Mouse (Mus musculus) monocyte, adult 5-6 weeks (primary cell): Measurements from ENCODE around the gene Traf3ip2. TPM values are rescaled to one million over a fixed set of nuclear protein-coding genes. Genes with fewer than 3 reads are reported as not detected.

Source experiments
- ATAC-seq: fragments of 153-309, 156-312 bp; replicated peaks from 2 replicates; pipeline ENCODE4 v1.8.0; 2017; ENCODE audit warnings: mild to moderate bottlenecking; ENCODE audit not compliant: low TSS enrichment, insufficient number of reproducible peaks, severe bottlenecking, poor library complexity, low FRiP score
- total RNA-seq: library from RNA; stranded (forward); fragments of 200-1000, 200-491, 200-594 nt; gene quantifications from 3 replicates; pipeline ENCODE4 v1.2.3, GENCODE M21; 2017

Gene Traf3ip2
- total RNA-seq, 1 experiment from 2014 or later: 12.2 TPM

- no peak for ATAC-seq
Observed at GRCm38 (mm10) chr10:39658901-39659410, 46.2 kb downstream of the Traf3ip2 start.

DNA sequence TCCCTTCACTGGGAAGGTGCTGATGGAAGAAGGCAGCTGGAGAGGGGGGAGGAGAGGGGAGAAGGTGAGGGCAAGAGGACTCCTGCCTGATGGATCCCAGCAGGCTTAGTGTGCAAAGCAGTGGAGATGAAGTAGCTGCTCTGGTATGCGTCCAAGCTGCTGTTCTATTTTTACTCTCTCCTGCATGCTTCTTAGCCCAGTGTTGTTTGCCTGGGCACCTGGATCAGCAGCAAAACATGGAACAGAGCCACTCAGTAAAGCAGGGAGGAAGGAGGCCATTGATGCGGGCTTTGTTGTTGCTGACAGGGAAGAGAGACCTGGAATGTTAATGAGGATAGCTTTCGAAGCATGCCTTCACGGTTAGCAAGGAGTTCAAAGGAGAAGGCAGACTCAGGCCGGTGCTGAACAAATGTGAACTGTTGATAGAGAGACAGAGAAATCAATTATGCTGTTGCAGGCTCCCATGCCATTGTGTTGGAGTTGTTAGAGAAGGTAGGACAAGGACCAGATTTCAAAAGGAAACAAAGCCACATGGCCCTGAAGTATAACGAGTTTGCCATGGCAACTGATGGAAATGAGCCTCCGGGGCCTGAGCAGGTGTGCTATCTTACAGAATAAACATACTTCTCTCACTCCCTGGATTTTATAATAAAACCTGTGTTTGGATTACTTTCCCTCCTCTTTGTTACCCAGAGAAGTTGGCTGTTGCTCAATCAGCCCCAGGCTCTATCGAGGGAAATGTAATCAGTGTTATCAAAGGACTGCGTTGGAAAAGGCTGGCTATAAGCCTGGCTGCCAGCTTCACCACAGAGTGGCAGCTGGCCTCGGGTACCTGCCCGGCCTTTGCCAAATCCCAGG, 46.9 kb downstream of the Traf3ip2 start:
- ATAC-seq: no peak

DNA sequence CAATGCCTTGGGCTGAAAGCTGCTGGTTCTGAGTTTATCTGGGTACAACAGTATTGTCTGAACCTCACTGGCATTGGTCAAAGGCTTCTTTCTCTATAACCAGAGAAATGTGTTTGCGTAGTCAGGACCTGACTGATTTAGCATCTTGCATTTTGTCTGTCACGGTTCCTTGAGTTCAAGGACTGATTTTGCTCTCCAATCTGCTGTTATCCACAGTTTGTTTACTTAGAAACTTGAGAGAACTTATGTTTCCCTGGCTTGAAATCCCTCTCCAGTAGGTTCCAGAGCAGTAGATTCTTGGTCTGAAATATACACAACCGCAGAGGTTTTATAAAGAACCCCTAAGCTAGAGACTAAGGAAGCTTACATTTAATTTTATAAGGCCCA, 47.5 kb downstream of the Traf3ip2 start:
- ATAC-seq: no peak

DNA sequence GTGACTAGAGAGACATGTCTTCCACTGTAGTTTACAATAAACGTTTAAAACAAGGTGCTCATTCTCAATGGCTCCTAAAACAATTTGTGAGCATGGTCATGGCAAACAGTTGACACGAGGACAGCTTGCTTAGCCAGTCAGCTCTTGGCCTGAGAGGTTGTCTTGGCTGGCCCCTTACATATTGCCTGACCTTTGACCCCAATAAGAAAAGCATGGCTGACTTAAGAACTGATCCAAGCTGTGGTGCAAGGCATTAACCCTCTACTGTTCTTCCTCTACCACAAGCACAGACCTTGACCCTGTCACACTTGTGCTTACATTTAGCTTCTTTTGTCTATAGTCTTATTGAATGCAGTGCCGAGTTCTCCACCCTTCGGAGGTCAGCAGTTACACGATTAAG, 48.0 kb downstream of the Traf3ip2 start:
- ATAC-seq: no peak

DNA sequence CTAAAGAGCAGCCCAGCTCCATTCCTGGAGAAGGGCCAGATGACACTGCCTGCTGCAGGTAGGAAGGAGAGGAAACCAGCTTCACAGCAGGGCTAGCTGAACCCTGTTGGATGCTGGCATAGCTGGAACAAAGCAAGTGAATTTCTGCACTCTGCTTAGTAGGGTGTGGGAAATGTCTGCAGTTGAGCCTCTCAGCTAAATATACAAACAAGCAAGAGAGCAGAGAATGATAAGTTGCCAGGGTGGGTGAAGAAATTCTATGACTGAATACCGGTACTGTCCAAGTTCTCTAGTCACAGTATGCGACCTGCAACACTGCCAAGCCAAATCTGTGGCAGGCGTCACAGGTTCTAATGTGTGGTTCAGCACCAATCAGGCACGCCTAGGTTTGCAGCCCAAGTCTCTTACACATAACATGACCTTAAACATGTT, 52.4 kb downstream of the Traf3ip2 start:
- ATAC-seq: no peak

- no peak for ATAC-seq
Observed at GRCm38 (mm10) chr10:39666027-39666426, 53.3 kb downstream of the Traf3ip2 start.

GRCm38 (mm10) chr10:39671451-39671850, 58.7 kb downstream of the Traf3ip2 start:
- no peak for ATAC-seq

- no peak for ATAC-seq
Observed at GRCm38 (mm10) chr10:39672547-39673051, 59.9 kb downstream of the Traf3ip2 start.

DNA sequence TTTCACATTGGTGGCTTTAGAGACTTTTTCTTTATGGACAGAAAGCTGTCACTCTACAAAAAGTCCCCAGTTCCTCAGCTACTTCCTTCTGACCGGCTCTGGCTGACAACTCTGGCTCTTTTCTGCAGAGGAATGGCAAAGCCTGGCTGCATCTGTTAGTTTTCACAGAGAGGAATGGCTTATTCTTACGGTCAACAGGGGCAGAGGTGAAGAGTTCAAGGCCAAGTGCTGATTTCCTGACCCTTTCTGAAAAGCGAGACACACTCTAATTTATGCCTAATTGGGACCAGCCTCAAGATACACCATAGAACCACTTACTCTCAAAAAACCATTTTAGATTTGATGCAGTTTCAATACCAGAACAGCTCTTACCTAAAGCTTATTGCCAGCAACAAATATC, 61.4 kb downstream of the Traf3ip2 start:
- no peak for ATAC-seq

DNA sequence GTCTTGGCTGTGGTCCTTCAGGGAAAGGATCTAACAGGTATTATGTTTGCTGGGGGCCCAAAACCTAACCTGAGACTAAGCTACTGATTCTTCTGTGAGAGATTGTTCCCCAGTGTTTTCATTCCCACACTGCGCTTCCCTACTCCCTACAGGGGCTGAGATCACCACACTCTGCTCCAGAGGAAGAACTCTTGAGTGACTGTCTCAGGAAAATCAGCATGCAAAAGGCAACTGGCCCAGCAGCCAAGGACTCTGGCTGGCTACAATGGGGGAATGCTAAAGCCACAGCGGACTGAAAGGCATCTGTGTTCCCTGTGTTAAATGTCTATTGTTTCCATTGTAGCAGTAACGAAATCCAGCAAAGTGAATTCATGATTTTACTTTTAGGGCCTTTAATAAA, 62.0 kb downstream of the Traf3ip2 start:
- ATAC-seq: no peak

DNA sequence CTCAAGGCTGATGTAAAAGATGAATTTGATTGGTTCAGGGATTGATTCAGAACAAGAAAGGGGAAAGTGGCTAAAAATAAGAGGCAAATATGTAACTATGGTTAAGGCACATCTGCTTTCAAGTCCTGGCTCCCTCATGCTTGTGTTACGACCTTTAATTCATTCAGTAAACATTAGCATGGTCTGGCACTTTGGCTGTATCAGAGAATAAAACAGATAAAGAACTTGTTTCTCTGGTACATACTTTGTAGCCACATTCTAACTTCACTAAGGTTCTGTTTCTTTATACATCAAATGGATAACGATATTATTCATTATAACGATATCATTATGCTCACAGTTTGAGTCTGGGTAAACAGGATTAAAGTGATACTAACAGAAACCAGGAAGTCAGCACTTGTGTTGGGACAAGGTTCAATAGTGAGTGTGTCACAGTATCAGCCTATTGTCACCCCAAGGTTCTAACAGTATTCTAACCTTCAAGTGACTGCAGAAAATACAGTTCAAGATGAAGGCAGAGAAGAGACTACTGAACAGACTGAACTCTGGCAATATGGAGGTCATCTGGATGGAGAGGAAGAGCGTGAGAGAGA, 65.6 kb downstream of the Traf3ip2 start:
- ATAC-seq: no peak

GRCm38 (mm10) chr10:39681014-39681413, 68.3 kb downstream of the Traf3ip2 start:
- ATAC-seq: no peak

GRCm38 (mm10) chr10:39682556-39682955, 69.8 kb downstream of the Traf3ip2 start:
- ATAC-seq: no peak

- no peak for ATAC-seq
Observed at GRCm38 (mm10) chr10:39683481-39683880, 70.7 kb downstream of the Traf3ip2 start.

DNA sequence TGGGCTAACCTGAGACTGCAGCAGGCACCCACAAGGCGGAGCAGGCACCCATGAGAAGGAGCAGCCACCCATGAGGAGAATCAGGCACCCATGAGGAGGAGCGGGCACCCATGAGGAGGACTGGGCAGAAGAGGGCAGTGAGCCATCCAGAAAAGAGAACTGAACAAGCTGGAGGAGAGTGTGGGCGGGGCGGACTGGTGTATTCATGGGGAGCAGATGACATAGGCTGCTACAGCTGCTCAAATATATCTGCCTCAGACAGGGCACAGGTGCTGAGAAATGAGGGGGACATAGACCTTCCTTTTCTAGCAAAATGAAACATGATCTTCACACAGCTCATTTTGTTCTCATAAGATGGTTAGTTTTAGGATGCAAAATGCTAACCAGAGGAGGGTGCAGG, 74.1 kb downstream of the Traf3ip2 start:
- ATAC-seq: peak; percentile 53

DNA sequence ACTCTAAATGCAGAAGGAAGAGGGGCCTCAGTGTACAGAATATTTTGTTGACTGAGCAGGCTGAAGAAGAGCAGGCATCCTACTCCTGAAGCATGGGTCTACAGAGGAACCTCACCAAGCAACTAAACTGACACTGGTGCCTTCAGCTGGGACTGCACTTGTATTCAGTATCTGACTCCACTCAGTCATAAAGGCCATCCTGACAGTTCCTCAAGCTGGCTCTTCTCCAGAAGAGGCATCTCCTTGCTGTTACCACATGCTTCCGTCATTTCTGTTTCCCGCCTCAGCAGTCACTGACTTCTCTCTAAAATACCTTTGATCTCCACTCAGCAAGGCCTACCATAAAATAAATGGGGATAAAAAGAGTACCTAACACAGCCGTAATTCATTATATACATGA, 75.1 kb downstream of the Traf3ip2 start:
- ATAC-seq: no peak

DNA sequence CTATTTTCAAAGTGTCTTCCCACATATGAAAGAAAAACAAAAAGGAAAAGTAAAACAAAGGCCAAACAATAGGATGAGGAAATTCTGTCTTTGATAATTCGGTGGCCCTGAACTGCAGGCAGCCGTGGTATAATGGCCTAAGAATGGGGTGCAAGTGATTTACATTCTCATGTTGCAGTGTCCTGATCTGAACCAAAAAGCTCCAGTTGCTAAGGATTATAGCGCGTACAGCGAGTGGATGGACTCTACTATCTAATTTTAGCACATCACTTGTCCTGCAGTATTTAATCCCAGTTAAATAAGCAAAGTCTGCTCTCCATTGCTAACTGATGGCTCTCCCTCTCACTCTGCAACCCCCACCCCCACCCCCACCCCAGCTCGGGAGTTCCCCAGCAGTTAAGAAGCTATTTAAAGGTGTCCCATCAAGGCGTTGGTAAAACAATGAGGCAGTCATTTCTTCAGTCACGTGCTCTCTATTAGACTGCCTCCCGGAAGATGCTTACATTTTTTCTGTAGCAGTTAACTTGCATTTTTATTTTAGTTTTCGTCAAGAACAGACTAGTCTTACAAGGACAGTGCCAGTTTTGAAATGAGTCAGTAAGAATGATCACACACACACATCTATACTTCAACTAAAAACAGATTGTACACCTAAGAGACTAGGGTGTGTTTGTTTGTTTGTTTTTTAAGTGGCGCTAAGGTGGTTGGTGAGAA, 78.8 kb downstream of the Traf3ip2 start:
- ATAC-seq: no peak

- ATAC-seq: no peak
Observed at GRCm38 (mm10) chr10:39692152-39692551, 79.4 kb downstream of the Traf3ip2 start.
